Mouse (Mus musculus) bone marrow, adult 2 months (tissue): ENCODE measurements around the gene Lamb2. TPM values are rescaled to one million over a fixed set of nuclear protein-coding genes. Genes with fewer than 3 reads are reported as not detected.

Experiments used
- H3K27ac ChIP-seq: fragments of 200-500 bp; 2 replicates; pipeline ENCODE4 v1.5.1; 2012; ENCODE audit warnings: low read depth, mild to moderate bottlenecking, control low read depth, inconsistent platforms, low read length; ENCODE audit not compliant: control insufficient read depth, poor library complexity, insufficient read depth
- H3K4me1 ChIP-seq: fragments of 200-500 bp; 2 replicates; pipeline ENCODE4 v1.6.1; 2011; ENCODE audit warnings: low read length; ENCODE audit not compliant: control insufficient read depth, insufficient read depth
- H3K4me3 ChIP-seq: fragments of 200-500 bp; replicated peaks from 2 replicates; pipeline ENCODE3; 2011; ENCODE audit warnings: mild to moderate bottlenecking, low read depth, low read length, control low read depth; ENCODE audit not compliant: control insufficient read depth
- CTCF ChIP-seq: fragments of 200-500 bp; IDR thresholded peaks from 2 replicates; pipeline ENCODE4 v1.5.1; 2011; ENCODE audit warnings: low read length, control low read depth; ENCODE audit not compliant: control insufficient read depth, insufficient read depth
- POLR2A ChIP-seq: fragments of 200-500 bp; IDR thresholded peaks from 2 replicates; pipeline ENCODE4 v1.6.1; 2011; ENCODE audit warnings: low read depth, mild to moderate bottlenecking, control low read depth, low read length, borderline replicate concordance; ENCODE audit not compliant: control insufficient read depth
- WGBS: fragments of 180-500 bp; shearing (Covaris S2); methylation state at CpG from one replicate; pipeline ENCODE4 v1.1.7; 2018; 5-methylcytosine and 5-hydroxymethylcytosine counted together
- polyA plus RNA-seq: library from polyadenylated mRNA; stranded (reverse); fragments of >200 nt; gene quantifications from 2 replicates; pipeline ENCODE4 v1.2.4, GENCODE M21; 2011; ENCODE audit warnings: low replicate concordance; ENCODE audit not compliant: missing spikeins, insufficient read depth, insufficient read length

The Lamb2 gene
- polyA plus RNA-seq, 1 experiment = 9.0 TPM

- no peak overlapping the region for H3K27ac ChIP-seq
- no peak overlapping the region for H3K4me3 ChIP-seq
- H3K4me1 ChIP-seq = no peaks in the 10 kb centered on the region
- WGBS = 89% methylated on average over 1 of the region's 1 CpGs
- TF ChIP-seq POLR2A (no peak), CTCF (no peak)
Observed at GRCm38 (mm10) chr9:108530954-108531353, 51.4 kb downstream of the Lamb2 start.

DNA sequence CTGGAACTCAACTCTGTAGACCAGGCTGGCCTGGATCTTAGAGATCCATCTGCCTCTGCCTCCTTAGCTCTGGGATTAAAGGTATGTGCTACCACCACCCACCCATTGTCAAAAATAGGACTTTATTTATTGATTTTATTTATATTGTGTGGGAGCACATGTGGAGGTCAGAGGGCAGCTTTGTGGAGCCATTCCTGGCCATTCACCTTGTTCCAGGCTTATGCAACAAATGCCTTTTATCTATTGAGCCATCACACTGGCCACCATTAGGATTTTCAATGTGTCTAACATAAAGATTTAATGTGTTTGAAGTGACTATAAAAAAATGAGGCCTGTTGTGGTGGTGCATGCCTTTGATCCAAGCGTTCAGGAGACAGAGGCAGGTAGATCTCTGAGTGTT, 52.0 kb downstream of the Lamb2 start:
- Histone ChIP-seq H3K27ac (no peak overlapping the region), H3K4me1 (no peaks in the 10 kb centered on the region), H3K4me3 (no peak overlapping the region)
- WGBS = 92% methylated on average over 1 of the region's 1 CpGs
- no peak for TF ChIP-seq POLR2A
- no peak for TF ChIP-seq CTCF

Other genes with a start within 250 kb of the Lamb2 start
- gene Dag1, start 215.8 kb upstream of the Lamb2 start, polyA plus RNA-seq = 2.6 and 2.7 TPM in 2 replicates
- 2.3 TPM in 2 replicates for gene Nicn1, start 189.3 kb upstream of the Lamb2 start, polyA plus RNA-seq
- 1.7 and 15.2 TPM in 2 replicates for gene Amt, start 182.9 kb upstream of the Lamb2 start, polyA plus RNA-seq
- 138 and 223 TPM in 2 replicates for gene Rhoa, start 173.6 kb upstream of the Lamb2 start, polyA plus RNA-seq
- gene Tcta, start 173.6 kb upstream of the Lamb2 start, polyA plus RNA-seq = 5.6 and 13.2 TPM in 2 replicates
- 1,398 and 2,156 TPM in 2 replicates for gene Gpx1, start 140.8 kb upstream of the Lamb2 start, polyA plus RNA-seq
- gene Usp4, start 131.9 kb upstream of the Lamb2 start, polyA plus RNA-seq = 102 and 256 TPM in 2 replicates
- gene 1700102P08Rik, start 86.9 kb upstream of the Lamb2 start, polyA plus RNA-seq = 3.9 TPM in 1 of 2 replicates, not detected in the other
- gene Ccdc36, start 51.3 kb upstream of the Lamb2 start, polyA plus RNA-seq = 0.34 and 0.87 TPM in 2 replicates
- not detected in 2 replicates for gene BC048562, start 43.3 kb upstream of the Lamb2 start, polyA plus RNA-seq
- gene Ccdc71, start 19.2 kb upstream of the Lamb2 start, polyA plus RNA-seq = 5.1 and 12.3 TPM in 2 replicates
- 8.1 and 18.3 TPM in 2 replicates for gene Klhdc8b, start 18.2 kb upstream of the Lamb2 start, polyA plus RNA-seq
- gene Usp19, start 10.9 kb downstream of the Lamb2 start, polyA plus RNA-seq = 42.0 and 94.4 TPM in 2 replicates
- gene Qars, start 28.0 kb downstream of the Lamb2 start, polyA plus RNA-seq = 76.9 and 170 TPM in 2 replicates
- 29.4 and 50.5 TPM in 2 replicates for gene Qrich1, start 37.1 kb downstream of the Lamb2 start, polyA plus RNA-seq
- 56.2 and 207 TPM in 2 replicates for gene Impdh2, start 80.5 kb downstream of the Lamb2 start, polyA plus RNA-seq
- 14.7 and 23.0 TPM in 2 replicates for gene Ndufaf3, start 87.7 kb downstream of the Lamb2 start, polyA plus RNA-seq
- gene Dalrd3, start 90.2 kb downstream of the Lamb2 start, polyA plus RNA-seq = 44.0 and 105 TPM in 2 replicates
- 5.8 and 7.9 TPM in 2 replicates for gene Wdr6, start 99.0 kb downstream of the Lamb2 start, polyA plus RNA-seq
- gene P4htm, start 117.9 kb downstream of the Lamb2 start, polyA plus RNA-seq = 1.4 TPM in 1 of 2 replicates, not detected in the other
- 28.5 and 29.4 TPM in 2 replicates for gene Arih2, start 169.7 kb downstream of the Lamb2 start, polyA plus RNA-seq
- gene Slc25a20, start 182.4 kb downstream of the Lamb2 start, polyA plus RNA-seq = 8.4 and 13.7 TPM in 2 replicates
- gene Prkar2a, start 209.6 kb downstream of the Lamb2 start, polyA plus RNA-seq = 3.8 and 10.6 TPM in 2 replicates